Mouse (Mus musculus) inflammation-experienced regulatory T-cells, adult 6 months (primary cell): Measurements from ENCODE around the gene Cstb. TPM values are rescaled to one million over a fixed set of nuclear protein-coding genes. Genes with fewer than 3 reads are reported as not detected.

Source experiments
- ATAC-seq: one replicate; pipeline ENCODE4 v1.8.0; 2017
- polyA plus RNA-seq, 3 experiments: library from polyadenylated mRNA; unstranded; fragments of 100-300 nt; shearing (Covaris generic); gene quantifications; one replicate each; pipeline ENCODE4 v1.2.1; 2017

Cstb gene
- polyA plus RNA-seq, 3 experiments from 2014 or later, result 160 to 186 (median 183) TPM

DNA sequence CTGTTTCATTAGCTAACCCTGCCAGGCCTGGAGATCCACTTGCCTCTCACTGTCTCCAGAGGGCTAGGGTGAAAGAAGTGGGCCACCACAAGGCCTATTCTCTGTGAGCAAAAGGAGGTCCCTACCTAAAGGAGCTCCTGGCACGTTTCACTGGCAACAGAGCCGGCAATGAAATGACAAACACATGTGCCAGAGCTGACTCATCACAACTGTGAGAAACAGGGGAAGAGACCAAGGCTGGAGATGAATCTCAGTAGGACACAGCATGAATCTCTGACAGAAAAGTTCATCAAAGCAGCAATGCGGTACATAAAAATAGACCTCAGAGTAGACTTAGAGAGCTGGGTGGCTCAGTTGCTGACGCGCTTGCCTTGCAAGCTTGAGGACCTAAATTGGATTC, 7.6 kb upstream of the Cstb start:
- ATAC-seq, result no peak

DNA sequence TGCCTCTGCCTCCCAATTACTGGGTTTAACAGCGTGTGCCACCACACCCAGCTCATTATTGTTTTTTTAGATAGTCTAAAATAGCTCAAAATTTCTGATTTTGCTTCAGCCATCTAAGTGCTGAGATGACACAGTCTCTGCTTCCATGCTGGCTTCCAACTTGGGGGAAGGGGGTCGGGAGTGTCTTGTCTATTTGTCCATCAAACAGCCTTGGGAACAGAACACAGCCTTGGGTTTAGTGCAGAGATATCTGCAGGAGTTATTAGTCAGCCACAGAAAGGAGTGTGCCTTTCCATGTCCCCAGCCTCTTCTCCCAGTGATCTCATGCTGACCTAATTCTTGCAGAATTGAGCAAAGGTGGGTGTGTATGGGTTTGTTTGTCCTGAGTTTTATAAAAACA, 6.7 kb upstream of the Cstb start:
- no peak for ATAC-seq

DNA sequence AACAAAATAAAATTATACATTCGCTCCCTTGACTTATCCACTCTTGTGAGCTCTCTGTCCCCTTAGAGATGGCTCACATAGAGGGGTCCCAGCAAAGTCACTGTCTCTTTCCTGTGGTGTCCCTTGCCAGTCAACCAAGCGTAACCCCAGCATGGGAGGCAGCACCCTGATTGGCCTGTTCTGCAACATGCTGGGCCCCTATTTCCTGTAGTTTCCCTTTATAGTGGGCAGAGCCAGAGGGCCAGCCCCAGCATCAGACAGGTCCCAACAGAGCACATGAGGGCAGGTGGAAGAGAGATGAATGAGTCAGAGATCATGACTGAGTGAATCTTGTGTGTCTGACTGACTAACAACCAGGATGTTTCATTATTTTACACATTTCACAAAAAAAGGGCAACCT, 4.5 kb upstream of the Cstb start:
- no peak for ATAC-seq

DNA sequence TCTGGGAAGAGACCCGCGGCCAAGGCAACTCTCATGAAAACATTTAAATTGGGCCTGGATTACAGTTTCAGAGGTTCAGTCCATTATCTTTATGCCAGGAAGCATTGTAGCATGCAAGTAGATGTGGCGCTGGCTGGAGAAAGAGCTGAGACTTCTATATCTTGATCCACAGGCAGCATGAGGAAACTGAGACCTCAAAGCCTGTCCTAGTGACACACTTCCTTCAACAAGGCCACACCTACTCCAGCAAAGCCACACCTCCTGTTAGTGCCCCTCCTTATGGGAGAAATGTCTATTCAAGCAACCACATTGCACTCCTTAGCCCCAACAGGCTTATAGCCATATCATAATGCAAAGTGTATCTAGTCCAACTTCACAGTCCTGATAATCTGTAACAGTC, 2.9 kb upstream of the Cstb start:
- no peak for ATAC-seq

DNA sequence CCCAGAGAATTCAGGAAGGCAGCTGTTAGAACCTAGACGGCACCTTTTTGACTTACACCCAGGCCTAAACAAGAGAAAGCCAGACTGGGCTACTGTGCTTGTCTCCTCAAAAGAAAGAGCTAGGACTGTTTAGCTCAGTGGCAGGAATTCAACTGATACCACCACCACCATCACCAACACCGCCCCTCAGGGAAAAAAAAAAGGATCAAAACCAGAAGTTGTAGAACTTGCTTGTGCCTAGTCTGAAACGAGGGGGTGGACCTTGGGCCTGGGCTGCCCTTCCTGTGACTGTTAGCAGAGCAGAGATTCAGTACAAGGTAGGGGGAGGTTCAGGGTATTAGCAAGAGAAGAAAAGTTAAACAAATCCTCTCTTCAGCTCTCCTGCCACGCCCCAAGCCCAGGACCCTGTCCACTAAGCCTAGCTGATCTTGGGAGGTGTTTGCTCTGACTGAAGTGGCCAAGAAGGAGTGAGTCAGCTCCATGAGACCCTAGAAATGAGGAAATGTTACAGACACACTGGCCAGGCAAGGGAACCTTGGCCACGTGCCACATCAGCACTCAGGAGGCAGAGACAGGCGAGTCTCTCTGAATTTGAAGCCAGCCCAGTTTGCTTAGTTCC, 757 bp downstream of the Cstb start:
- peak; percentile 5 for ATAC-seq

DNA sequence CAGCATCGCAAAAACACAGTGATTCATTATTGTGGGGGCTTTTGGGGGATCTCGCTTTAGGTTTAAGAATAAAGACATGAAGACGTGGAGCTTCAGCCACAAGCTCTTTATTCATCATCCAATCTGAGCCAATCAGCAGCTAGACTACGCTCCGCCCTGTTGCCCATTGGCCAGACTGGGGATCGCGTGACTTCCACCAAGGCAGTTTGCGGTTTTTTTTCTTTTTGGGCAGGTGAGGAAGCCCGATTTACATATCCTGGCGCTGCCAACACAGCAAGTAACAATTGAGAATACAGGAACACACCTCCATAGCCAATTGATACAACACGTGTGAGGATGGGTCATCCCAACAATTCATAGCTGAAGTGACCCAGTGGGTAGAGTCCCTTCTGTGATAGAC, 2.6 kb downstream of the Cstb start:
- no peak for ATAC-seq

DNA sequence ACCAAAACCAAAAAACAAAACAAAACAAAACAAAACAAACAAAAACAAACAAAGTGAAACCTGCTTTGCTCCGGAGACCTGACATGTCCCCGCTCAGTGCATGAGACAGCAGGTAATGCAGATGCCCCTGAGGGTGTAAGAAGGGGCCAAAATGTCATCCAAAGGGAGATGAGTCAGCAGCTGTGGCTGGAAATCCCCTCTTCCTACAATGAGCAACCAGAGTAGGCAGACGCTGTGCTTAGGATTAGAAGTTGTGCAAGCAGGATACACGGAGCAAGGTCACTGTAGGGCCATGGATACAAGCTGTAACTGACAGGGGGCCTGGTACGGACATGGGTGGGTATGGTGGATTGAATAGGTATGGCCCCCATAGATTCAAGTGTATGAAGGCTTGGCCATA, 3.7 kb downstream of the Cstb start:
- no peak for ATAC-seq

DNA sequence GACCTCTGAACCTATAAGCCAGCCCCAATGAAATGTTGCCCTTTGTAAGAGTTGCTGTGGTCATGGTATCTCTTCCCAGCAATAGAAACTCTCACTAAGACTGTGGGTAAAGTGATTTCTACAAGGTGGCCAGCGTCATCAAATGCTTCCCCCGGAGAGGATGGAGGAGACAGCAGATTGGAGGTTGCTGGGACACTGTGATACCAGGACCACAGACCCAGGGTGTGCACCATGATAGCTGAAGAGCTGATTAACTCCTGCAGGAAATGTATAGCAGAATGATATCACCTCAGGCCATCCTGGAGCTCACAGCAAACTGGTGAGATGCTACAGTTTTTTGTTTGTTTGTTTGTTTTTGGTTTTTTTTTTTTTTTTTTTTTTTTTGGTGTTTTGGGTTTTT, 4.3 kb downstream of the Cstb start:
- no peak for ATAC-seq

DNA sequence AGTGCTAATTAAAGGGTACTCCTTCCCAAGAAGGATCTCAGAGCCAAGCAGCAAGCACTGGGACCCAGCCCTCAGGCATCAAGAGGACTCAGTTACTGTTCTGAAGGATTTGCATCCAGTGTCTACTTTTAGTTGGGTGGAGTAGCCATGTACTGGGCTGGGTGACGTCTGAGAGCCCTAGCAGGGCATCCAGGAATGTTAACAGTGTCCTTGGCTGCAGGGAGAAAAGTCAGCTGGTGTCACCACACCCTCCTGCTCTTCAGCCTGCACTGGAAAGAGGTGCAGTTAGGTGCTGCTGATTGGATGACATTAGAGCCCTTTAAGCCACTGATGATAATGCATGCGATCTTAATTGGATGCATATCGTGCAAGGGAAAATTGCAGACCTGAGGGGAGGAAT, 7.4 kb downstream of the Cstb start:
- ATAC-seq, result no peak

DNA sequence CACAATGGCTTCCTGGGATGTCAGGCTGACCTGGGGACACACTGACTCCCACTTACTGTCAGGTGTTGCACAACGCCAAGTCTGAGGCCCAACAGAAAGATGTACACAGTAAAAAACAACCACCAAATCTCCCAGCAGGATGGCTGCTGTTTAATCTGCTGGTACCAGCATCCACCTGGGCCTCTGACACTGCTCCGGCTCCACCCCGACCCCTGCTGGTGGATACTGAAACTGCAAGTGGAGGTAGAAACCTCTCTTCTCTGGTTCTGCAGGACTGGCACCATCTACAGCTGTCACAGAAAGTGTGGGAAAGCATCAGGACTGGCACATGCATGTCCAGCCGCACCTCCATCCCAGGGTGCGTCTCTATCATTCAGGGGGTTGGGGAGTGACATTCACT, 12.6 kb downstream of the Cstb start:
- peak; percentile 72 for ATAC-seq

DNA sequence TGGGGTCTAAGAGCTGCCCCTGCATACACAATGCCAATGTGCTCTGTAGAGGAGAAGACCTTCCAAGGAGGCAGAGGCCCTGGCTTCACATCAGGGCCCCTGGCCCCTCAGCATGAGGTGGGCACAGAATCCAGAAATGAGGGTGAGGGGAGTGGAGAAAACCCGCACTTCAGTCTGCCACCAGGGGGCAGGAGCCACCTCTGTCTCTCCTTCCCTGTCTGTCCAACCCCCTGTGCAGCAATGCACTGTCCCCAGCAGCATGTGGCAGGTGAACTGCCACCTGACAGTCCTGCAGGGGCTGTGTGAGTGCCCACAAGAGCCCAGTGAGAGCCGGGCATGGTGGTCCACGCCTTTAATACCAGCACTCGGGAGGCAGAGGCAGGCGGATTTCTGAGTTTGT, 14.1 kb downstream of the Cstb start:
- ATAC-seq, result no peak

DNA sequence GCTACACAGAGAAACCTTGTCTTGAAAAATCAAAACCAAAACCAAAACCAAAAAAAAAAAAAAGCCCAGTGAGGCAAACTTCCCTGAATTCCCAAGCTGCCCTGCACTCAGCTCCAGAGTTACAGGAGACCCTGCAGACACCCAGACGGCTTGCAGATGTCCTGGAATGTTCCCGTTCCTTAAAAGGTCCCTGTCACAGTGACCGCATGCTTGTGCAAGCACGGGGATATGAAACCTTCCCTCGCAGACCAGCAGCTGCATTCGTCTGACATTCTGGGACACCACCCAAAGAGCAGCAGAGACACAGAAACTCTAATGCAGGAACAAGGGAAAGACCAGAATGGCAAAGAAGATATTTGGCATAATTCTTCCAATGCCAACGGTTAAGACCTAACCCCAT, 14.5 kb downstream of the Cstb start:
- ATAC-seq, result no peak

DNA sequence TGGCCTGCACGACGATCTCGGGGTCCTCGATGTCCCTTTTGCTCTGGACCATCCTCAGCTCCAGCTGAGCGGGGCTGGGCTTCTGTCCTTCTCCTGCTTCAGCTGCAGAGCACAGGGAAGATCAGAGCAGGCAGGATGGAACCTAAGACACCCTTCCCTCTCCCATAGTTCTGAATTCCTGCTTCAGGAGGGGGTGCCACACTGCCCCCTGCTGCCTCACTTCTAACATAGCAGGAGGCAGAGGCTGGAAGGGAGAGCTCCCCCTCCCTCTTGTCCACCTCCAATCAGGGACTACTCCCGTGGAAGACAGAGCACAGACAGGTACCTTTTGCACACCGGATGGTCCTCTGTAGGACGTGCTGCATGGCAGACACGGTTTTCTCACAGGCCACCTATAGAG, 15.3 kb downstream of the Cstb start:
- peak; percentile 47 for ATAC-seq

DNA sequence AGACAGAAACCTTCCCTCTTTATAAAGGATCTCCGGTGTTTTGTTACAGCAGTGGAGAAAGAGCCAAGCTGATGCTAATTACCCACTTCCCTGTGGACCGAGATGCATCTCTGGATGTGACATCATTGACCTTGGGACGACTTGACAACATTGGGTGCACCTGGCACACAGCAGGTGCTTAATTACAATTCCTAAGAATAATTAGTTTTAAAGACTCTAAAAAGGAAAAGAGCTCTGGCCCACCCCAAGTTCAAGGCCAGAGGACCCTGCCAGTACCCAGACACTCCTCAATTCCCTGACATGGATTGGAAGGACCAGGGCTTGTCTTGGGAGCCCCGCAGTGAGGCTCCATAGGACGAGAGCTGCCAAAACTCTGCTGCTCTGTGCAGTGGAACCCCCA, 16.1 kb downstream of the Cstb start:
- ATAC-seq, result no peak

DNA sequence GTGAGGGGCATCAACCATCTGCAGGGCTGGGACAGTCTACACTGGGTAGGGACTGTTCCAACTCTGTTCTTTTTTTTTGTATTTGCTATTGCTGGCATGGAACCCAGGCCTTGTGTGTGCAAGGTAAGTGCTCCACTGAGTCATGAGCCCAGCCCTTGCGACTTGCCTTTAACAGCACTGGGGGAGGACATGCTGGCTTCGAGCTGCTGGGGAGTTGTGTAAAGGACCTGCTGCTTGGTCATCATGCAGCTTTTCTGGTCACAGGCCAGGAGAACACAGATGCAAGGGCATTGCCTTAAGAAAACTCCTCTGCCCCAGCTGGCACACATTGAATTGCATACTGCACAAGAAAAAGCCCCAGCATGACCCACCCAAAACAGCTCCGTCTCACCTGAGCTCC, 16.8 kb downstream of the Cstb start:
- ATAC-seq, result no peak

DNA sequence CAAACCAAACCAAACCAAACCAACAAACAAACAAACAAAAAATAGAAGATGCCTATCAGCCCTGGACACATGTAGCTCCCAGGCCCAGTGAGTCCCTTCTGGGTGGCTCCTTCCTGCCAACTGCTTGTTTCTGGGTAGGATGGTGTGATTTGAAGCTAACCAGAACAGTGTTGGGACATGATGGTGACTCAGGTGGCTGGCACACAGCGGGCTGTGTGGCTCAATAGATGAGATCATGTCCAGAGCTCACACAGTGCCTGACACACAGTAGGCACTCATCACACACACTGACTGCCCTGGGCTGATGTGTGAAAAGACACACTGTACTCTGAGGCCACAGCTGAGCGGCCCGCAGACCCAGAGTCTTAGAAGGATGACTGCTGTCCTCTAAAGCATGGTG, 20.7 kb downstream of the Cstb start:
- ATAC-seq, result no peak

DNA sequence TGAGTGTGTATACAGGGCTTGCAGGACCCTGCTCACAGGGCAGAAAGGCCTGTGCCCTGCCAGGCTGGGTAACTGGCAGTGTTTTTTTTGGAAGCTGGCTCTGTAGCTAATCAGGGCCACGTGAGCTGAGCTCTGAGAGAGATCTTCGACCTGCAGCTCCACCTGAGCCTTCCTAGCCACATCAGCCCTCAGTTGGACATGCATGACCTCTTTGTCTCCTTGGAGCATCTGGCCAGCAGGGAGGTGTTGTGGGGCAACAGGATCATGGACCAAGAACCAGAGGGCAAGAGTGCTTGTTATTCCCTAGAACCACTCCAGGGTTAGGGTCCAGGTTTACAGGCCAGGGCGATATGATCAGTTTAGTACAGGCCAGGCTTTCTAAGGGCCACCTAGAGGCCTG, 21.9 kb downstream of the Cstb start:
- no peak for ATAC-seq

DNA sequence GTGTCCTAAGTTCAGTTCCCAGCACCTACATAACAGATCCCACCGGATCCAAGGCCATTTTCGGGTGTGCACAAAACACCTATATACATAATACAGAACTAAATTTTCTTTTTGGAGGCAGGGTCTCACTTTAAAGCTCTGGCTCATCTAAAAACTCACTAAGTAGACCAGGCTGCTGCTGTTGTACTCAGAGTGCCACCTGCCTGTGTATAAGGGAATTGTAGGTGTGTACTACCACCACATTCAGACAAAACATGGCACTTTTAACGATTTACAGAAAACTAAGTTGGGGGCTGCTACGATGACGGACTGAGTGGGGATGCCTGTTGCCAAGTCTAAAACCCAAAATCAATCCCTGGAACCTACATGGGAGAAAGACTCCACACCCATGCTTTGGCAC, 25.3 kb downstream of the Cstb start:
- no peak for ATAC-seq

DNA sequence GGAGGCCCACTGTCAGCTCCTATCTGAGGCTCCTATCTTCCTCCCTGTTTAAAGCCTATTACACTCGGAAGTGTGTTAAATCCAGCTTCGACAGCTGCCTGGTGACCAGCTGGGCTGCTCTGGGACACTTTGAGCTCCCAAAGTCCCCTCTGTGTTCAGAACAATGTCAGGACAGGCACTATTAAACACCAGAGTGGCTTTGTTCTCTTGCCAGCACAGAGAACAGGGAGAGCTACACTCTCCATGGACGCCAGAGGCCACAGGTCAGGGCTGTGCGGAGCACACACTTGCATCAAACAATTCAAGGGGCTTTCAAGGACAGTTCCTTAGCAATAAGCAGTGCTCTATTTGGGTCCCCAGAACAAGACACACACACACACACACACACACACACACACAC, 27.2 kb downstream of the Cstb start:
- no peak for ATAC-seq

DNA sequence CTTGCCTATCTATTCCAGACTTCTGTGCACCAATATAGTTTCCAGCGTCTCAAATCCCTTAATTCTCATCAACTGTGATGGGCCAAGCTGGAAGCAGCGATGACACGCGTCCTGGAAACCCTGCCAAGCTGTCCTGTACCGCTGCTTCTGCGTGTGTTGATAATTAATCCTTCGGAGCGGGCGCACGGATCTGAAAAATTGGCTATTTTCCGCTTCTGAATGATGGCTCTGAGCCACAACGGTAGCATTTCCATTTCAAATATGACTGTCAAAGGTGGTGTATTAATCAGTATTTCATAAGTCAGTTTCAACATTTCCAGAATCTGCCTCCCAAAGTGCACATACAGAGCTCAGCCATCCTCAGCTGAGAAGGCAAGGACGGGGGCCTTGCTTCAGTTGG, 31.2 kb downstream of the Cstb start:
- no peak for ATAC-seq

DNA sequence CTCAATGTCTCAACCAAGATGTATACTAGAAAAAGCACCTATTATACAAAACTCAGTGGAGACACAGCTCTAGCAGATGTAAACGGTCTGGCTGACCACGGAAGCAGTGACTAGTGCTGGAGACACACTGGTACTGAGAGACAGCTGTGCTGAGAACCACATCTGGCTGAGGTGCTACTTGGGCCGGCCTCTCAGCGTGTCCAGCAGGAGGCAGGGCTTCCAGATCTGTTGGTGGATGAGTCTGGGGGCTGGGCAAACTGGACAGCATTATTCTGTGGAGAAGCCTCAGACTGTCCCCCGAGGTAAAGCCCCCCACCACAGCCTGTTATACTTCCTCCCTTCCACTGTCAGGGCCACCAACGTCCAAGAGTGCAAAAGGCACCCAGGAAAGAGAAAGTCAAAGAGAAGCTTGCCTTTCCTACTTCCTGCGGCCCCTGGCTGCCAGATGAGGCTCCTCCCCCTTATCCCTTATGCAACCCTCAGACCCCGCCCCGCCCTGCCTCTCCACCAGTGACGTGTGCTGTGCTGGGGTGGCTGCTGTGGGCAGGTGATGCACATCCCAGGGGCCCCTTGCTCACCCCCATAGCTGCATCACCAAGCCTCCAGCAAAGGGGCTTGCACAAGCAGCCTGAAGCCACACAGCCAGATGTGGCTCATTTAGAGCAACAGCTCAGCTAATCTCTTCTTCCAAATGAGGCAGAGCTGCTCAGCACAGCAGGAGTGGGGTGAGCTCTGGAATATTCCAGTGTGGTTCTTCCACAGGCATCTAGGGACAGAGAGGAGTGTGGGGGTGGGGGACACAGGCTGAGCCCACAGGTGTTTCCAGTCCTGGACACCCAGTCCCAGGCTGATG, 32.3 kb downstream of the Cstb start:
- peak; percentile 95 for ATAC-seq

DNA sequence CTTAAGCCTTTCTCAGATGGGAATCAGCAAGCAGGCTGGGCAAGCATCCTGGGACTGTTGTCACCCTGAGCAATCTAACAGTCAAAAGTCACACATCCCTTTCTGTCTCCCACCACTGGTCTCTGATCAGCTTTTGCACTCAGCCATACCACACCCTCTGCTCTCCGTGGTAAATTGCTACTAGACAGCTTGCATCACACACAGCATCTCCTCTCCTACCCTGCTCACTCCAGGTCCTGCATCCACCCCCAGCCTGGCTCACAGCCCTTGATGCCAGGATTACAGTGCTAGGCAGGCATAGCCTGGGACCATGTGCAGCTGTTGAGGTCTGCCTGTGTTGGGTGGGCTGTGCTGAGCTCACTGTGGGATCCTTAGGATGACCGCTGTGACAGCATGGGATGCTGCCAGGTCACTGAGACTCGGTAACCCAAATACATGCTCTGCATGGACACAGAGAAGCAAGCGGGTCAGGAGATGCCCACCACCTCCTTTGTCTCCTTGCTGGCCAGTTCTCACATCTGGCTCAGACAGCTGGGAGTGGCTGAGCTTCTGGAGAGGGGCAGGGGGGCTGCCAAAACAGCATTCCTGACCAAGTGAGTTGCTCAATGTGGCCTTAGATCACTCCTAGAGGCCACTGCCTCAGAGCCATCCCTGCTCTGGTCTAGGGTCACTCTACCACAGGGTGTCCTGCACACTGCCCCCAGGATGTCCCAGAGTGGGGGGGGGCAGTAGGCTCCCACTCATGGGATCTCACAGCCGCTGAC, 33.1 kb downstream of the Cstb start:
- peak; percentile 25 for ATAC-seq

DNA sequence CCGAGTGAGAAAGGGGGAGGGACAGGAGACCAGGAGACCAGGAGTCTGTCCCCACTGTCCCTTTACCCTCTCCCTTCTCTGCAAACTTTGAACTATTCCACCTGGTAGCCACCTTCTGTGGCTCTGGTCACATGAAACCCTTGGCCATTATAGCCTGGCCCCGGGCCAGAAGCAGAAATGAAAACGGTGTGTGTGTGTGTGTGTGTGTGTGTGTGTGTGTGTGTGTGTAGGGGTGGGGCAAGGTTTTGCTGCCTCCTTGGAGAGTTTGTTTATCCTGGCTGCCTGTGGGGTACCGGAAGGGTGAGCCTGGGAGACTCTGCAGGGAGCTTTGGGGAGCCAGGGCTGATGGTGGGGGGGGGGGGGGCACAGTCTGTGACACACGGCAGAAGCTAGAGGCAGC, 35.0 kb downstream of the Cstb start:
- ATAC-seq, result no peak

DNA sequence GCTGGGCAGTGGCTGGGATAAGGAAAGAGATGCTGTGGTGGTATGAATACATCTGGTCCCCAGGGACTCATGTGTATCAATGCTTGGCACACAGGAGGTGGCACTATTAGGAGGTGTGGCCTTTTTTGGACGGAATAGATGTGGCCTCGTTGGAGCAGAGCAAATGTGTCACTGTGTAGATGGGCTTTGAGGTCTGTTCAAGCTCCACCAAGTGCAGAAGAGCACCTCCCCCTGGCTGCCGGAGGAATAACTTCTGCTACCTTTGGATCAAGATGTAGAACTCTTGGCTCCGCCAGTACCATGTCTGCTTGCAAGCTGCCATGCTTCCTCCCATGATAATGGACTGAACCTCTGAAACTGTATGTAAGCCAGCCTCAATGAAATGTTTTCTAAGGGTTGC, 36.3 kb downstream of the Cstb start:
- no peak for ATAC-seq
